Mouse (Mus musculus): ENCODE results near the gene Abhd12b. TPM values are rescaled to one million over a fixed set of nuclear protein-coding genes. Genes with fewer than 3 reads are reported as not detected.

Gene Abhd12b
- polyA plus RNA-seq, 1 experiment: not detected

DNA sequence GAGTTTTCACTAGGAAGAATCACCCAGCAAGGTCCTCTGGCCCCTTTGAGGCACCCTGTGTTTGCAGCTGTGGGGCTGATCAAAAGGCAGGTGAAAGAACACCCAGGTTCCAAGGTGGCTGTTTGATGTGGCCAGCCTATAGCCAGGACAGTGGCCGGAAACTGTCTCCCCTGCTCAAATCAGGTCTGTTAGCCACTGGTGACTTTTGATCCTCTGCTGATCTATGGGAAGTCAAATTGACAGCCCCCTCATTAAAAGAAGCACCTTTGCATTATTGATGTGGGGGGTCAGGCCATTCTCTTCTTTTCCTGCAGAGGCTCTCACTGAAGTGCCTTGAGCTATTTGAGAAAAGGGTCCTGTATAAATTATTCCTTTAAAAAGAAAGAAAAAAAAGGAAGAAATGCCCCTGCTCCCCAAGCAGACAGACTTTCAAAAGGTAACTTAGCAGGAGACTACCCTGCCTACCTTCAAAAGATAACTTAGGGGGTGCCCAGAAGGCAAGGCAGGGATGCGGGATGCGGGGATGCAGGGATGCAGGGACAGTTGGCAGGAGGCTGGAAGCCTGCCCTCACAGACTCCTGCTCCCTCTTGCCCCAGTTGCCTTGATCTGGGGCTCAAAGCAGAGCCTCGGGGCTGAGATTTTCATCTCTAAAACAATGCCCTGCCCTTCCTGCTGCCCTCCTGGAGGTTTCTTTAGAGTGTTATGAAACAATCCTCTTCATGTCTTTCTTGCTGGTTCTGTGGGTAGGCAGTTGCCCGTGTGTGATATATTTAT is 3.5 kb downstream of the Abhd12b start:
- TF ChIP-seq GATA1 (IDR thresholded peaks at IDR 0.05; ENCODE audit: low read length): no peak

DNA sequence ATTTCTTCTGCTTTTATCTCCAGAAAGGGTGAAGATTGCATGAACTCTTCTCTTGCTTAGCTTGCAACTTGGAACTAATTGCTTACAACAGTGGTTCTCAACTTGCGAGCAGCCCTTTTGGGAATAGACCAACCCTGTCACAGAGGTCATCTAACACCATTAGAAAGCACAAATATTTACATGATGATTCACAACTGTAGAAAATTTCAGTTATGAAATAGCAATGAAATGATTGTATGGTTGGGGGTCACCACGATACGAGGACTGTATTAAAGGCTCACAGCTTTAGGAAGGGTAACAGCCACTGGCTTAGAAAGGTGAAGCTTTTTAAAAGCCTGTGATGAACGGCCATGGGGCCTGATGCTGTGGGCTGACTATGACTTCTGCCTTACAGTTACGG is 7.1 kb downstream of the Abhd12b start:
- no peak for TF ChIP-seq GATA1 (IDR thresholded peaks at IDR 0.05; ENCODE audit: low read length)

GRCm38 (mm10) chr12:70164741-70165140 is 10.8 kb downstream of the Abhd12b start:
- no peak for TF ChIP-seq GATA1 (IDR thresholded peaks at IDR 0.05; ENCODE audit: low read length)

DNA sequence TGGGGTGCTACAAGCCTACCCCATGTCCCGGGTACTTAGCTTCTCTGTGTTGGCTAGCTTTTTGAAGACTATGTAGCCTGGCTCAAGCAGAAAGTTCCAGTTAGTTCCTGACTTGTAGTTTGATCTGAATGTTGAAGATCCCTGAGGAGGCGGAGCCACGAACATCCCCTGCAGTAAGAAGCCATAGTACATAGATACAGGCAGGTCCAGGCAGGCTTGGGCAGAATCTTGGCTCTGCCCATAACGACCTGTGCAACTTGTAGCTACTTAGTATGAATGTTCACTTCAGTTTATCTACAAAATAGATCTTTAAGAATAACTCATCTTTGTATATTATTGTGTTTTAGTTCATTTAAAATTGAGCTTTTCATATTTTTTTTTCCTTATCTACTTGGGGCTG is 14.0 kb downstream of the Abhd12b start:
- no peak for TF ChIP-seq GATA1 (IDR thresholded peaks at IDR 0.05; ENCODE audit: low read length)

- no peak for TF ChIP-seq GATA1 (IDR thresholded peaks at IDR 0.05; ENCODE audit: low read length)
Observed at GRCm38 (mm10) chr12:70169969-70170368, 16.0 kb downstream of the Abhd12b start.

DNA sequence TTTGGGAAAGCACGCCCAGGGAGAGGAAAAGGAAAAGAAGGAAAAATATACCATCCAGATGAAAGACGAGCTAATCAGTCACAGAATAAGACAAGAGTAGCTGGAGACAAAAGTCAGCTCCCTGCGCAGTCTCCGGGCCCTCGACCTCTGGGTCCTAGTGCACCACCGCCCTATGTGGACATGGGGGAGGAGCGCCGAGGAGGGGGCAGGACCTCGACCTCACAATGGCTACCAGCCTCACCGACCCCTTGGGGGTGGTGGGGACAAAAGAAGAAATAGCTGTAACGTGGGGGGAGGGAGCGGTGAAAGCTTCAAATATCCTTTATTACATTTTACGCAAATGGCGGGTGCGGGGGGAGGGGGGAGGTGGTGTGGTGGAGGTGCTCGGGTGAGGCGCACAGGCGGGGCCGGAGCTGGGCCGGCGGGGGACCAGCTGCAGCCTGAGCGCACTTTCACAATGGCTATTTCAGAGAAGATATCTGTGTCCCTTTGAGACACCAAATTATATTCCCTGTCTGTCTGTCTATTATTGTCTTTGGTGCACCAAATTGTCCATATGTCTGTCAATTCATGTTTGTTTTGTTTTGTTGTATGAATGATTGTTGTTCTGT is 30.3 kb downstream of the Abhd12b start:
- TF ChIP-seq GATA1 (IDR thresholded peaks at IDR 0.05; ENCODE audit: low read length): no peak

GRCm38 (mm10) chr12:70192267-70192727 is 38.4 kb downstream of the Abhd12b start:
- TF ChIP-seq GATA1 (IDR thresholded peaks at IDR 0.05; ENCODE audit: low read length): no peak

- TF ChIP-seq GATA1 (IDR thresholded peaks at IDR 0.05; ENCODE audit: low read length): no peak
Observed at GRCm38 (mm10) chr12:70195426-70195825, 41.5 kb downstream of the Abhd12b start.

DNA sequence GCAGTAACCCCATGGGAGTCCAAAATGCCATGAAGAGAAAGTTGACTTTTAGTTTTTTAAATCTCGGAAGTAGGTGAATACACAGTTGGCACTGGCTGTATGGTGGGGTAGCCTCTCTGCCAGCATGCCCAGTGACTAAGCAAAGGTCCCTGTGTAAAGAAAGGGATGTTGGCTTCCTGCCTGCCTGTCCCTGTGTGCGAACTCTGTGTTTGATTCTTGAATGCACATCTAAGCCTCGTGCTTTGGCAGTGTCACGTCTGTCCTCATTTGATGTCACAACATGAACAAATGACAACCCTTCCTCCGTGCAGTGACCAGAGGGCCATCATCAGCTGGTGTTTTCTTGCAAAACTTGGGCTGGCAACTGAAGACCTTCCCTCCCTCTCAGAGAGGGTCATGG is 42.4 kb downstream of the Abhd12b start:
- TF ChIP-seq GATA1 (IDR thresholded peaks at IDR 0.05; ENCODE audit: low read length): no peak

DNA sequence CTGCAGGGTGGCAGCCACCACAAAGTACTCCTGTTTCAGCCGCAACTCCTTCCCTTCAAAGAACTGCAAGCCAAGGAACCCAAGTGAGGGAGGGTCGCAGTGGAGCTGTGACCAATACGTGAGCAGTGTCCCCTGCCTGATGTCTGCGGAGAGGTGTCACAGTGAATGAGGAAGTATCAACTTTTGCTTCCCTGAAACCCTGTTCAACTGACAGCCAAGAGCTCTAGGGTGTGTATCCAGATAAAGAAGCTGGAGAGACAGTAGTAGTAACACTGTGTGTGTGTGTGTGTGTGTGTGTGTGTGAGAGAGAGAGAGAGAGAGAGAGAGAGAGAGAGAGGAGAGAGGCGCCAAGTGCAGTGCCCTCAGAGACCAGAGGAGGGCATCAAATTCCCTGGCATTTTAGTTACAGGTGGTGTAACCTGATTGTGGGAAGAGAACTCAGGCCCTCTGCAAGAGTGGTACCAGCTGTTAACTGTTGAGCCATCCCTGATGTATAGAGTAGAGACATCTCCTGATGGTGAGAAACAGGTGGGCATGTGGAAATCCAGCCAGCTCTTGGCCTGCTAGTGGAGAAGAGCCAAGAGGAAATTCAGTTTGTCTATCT is 48.1 kb downstream of the Abhd12b start:
- no peak for TF ChIP-seq GATA1 (IDR thresholded peaks at IDR 0.05; ENCODE audit: low read length)

- TF ChIP-seq GATA1 (IDR thresholded peaks at IDR 0.05; ENCODE audit: low read length): no peak
Observed at GRCm38 (mm10) chr12:70204433-70204832, 50.5 kb downstream of the Abhd12b start.

DNA sequence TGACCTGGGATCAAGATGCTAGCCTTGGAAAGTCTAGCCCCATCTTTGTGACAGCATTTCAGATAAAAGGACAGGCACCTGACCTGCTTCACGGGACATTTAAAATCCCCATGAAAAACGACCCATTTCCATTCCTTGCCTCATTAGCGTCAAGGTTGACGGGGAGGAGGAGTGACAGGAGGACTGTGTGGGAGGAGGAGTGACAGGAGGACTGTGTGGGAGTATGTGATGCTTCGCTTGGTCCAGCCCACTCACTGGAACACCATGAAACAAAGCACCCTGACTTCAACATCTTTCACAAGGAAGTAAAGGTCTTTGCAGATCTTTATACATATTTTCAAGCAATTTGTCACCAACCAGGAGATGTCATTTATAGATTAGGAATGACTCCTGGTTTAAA is 54.3 kb downstream of the Abhd12b start:
- no peak for TF ChIP-seq GATA1 (IDR thresholded peaks at IDR 0.05; ENCODE audit: low read length)

DNA sequence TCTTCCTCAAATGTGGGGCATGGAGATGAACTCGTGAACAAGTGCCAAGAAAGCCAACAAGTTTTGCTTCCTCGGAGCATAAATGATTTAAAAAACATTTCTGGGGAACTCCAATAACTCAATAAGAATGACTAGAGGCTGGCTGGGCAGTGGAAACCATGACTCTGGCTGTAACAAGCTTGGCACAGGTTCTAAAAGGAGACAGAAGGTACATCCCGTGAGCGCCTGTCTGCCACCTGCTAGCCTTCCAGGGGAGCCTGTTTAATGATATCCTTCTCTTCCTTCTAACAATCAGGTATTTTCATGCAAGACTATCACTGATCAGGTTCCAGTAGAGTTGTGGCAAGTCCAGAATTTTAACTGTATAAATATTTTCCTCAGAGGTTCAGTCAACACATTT is 58.6 kb downstream of the Abhd12b start:
- TF ChIP-seq GATA1 (IDR thresholded peaks at IDR 0.05; ENCODE audit: low read length): no peak

- TF ChIP-seq GATA1 (IDR thresholded peaks at IDR 0.05; ENCODE audit: low read length): no peak
Observed at GRCm38 (mm10) chr12:70213601-70214000, 59.7 kb downstream of the Abhd12b start.

DNA sequence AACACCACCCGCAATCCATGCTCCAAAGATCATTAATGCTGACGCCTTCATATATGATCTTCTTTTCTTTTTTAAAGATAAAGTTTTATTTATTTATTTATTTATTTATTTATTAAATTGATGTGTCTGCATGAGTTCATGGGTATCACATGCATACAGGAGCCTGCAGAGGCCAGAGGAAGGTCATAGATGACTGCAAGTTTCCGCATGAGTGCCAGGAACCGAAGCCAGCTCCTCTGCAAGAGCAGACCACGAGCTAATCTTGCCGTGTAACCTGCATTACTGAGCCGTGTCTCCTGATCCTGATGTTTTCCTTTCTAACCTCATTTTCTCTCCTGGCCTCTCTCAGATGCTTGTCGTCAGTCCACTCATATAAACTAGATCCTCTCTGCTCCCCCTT is 60.3 kb downstream of the Abhd12b start:
- TF ChIP-seq GATA1 (IDR thresholded peaks at IDR 0.05; ENCODE audit: low read length): no peak

DNA sequence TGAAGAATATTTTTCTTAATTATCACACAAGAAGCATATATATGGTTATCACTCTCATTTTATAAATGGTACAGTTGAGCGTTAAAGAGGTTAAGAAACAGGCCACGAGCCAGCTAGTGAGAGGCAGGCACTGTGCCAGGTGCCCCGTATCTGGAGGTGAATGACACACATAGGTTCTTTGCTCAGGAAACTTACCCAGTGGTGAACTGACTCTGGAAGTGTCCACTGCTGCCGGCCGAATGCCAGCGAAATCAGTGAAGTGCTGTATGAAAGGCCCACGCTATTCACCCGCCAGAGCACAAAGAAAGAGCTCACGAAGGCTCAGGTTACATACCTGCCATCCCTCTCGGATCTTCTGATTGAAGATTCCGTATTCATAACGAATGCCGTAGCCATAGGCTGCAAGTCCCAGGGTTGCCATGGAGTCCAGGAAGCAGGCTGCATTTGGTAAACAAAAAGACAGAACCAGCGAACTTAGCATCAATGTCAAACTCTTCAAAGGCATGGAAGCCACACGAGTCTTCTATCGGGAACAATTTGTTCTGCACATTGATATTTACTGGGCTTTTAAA is 62.4 kb downstream of the Abhd12b start:
- TF ChIP-seq GATA1 (IDR thresholded peaks at IDR 0.05; ENCODE audit: low read length): no peak
